Mouse (Mus musculus): Measurements from ENCODE around the gene Aff1.
A peak's percentile ranks its signal among the peaks of the same experiment; 100 is the strongest.

Gene Aff1

GRCm38 (mm10) chr5:103772252-103772651 is 80.1 kb downstream of the Aff1 start:
- DNase-seq (ENCODE audit: low spot score in 2 of 2), result no peak

- DNase-seq (ENCODE audit: low spot score in 2 of 2), result no peak
Observed at GRCm38 (mm10) chr5:103773100-103773552, 81.0 kb downstream of the Aff1 start.

GRCm38 (mm10) chr5:103774703-103775333 is 82.6 kb downstream of the Aff1 start:
- no peak for DNase-seq (ENCODE audit: low spot score in 2 of 2)

- DNase-seq (ENCODE audit: low spot score in 2 of 2), result no peak
Observed at GRCm38 (mm10) chr5:103775429-103775828, 83.3 kb downstream of the Aff1 start.

GRCm38 (mm10) chr5:103776842-103777241 is 84.7 kb downstream of the Aff1 start:
- no peak for DNase-seq (ENCODE audit: low spot score in 2 of 2)

DNA sequence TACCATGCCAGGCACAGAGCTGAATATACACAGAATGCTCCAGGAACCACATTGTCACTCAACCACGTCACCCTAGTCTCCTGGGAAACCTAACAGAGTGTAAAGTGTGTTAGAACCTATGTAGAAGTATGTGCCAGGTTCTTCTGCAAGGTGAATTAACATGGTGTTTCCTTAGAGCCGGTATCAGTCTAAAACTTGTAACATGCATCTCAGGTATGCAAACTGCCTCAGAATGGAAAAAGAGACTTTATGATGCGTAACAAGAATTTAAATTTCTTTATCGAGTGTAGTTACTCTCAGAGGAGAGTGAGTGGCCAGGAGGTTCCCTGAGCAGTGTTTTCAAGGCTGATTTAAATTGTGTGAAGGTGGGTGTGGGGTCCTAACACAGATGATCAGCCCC is 85.3 kb downstream of the Aff1 start:
- DNase-seq (ENCODE audit: low spot score in 2 of 2), result no peak

GRCm38 (mm10) chr5:103778314-103779117 is 86.3 kb downstream of the Aff1 start:
- peak in 1 of 2 experiments; percentile 56 for DNase-seq (ENCODE audit: low spot score in 2 of 2)

GRCm38 (mm10) chr5:103779836-103780235 is 87.7 kb downstream of the Aff1 start:
- DNase-seq (ENCODE audit: low spot score in 2 of 2), result no peak

DNA sequence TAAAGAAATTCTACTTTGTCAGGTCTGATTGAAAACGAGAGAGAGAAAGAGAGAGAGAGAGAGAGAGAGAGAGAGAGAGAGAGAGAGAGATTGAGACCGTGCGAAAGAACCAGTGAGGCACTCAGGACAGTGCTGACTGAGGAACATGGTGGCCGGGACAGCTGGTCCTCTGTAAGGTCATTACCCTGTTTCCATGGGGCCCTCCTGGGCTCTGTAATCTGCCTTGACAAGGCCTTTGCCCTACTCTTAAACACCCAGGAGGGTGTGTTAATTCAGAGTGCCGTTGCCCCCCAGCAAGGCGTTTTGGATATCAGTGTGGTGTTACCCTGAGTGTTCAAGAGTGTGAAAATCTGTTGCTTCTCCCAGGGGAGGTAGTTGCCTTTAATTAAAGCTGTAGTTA is 88.1 kb downstream of the Aff1 start:
- DNase-seq (ENCODE audit: low spot score in 2 of 2), result no peak

- peak in 1 of 2 experiments; percentile 47 for DNase-seq (ENCODE audit: low spot score in 2 of 2)
Observed at GRCm38 (mm10) chr5:103780836-103781235, 88.7 kb downstream of the Aff1 start.

GRCm38 (mm10) chr5:103783086-103783668 is 91.0 kb downstream of the Aff1 start:
- DNase-seq (ENCODE audit: low spot score in 2 of 2), result no peak

DNA sequence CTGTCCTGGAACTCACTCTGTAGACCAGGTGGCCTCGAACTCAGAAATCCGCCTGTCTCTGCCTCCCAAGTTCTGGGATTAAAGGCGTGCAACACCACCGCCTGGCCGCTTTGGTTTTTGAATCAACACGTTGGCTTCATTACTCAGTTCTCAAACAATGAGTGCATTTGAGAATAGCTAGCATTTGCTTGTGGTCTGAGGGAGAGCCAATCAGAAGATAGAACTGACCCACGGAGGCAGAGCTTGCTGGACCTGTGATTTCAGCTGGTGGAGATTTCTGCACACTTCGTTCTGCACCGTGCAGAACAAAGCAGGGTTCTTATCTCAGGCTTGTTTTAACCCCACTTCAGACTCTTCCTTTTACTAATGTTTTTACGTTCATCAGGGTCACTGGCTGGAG is 93.9 kb downstream of the Aff1 start:
- DNase-seq (ENCODE audit: low spot score in 2 of 2), result no peak

DNA sequence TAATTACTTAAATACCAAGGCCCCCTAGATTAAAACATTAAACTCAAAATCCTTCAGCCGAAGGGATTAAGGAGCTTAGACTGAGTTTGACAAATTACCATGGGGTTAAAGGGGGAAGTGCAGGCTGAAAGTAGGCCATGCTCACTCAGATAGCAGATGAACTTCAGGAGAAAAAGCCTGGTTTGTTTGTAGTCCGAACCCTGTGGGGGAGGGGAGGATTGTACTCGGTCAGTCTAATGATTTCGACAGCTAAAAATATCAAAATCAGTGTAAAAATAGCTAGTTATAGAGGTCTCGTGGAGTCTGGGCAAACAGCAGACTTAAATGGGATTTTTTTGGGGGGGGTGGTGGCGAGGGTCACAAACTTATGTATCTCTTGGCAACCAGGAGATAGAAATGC is 96.3 kb downstream of the Aff1 start:
- DNase-seq (ENCODE audit: low spot score in 2 of 2), result no peak

GRCm38 (mm10) chr5:103788976-103789375 is 96.8 kb downstream of the Aff1 start:
- DNase-seq (ENCODE audit: low spot score in 2 of 2), result peak in 1 of 2 experiments; percentile 42

DNA sequence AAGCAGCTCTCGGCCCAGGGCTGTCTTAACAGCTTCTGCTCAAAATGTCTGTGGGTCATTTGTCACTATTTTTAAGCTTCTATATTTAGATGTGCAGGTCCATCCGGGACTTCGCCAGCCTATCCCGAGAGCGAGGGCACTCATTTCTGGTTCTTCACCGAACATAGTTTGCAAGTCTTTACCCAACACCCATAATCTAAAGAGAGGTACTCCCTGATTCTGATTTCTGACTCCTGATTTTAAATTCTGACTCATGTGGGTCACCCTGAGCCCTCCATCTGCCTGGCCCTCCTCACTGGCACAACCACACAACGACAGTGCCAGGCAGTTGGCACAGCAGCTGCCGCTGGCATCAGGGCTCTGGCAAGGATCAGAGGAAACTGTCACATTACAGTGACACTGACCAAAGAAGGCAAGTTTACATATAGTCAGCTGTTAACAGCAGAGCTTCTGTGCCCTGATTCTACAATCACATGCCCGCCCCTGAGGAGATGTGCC is 97.5 kb downstream of the Aff1 start:
- peak; percentile 26 to 84 for DNase-seq (ENCODE audit: low spot score in 2 of 2)

DNA sequence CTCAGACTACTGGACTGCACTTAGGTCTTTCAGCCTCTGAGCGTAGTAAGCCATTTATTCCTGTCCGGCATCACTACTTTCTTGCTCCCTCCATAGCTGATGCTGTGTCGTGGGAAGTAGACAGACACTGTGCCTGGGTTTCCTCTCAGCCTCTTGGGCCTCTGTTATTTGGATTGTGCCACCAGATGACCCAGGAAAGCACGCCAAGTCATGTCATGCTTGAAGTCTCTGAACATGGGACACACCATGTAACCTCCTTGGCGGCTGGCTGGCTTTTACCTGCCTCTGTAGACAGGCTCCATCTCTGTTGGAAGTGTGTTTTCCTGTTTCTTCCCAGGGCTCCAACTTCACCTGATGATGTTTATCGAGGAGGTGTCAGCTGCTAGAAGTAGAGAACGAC is 99.6 kb downstream of the Aff1 start:
- peak in 1 of 2 experiments; percentile 29 for DNase-seq (ENCODE audit: low spot score in 2 of 2)

DNA sequence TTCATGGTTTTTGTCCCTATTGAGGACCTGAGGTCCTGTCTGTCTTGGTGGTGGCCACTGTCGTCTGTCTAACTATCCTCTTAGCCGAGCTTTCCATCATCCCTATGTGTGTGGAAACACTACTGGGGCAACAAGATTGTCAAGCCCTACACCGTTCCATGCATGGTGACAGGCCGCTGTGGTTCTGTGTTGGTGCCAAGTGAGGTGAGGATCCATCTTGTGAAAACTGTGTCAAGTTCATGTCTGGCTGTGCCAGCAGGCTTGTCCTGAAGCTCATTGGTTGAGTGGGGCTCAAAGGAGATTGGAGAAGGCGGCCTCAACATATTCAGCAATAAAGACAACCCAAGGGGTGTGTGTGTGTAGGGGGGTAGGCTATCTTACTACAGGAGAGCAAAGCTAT is 102.9 kb downstream of the Aff1 start:
- DNase-seq (ENCODE audit: low spot score in 2 of 2), result no peak

GRCm38 (mm10) chr5:103796035-103796434 is 103.9 kb downstream of the Aff1 start:
- no peak for DNase-seq (ENCODE audit: low spot score in 2 of 2)

DNA sequence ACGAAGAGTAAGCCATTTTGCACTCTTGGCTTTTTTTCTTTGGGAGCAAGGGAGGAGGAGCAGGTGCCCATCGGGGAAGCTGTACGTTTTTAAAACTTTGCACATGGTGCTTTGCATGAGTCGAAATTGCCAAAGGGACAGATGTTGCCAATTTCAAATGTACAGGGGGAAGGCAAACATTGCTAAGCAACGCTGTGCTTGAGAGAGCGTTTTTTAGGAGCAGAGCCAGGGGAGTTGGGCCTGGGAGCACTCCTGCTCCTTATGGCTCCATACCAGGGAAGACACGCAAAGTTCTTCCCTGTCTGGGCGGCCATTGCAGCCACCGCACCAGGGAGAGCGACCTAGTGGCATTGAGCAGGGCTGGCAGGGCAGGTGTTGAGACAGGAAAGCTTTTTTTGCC is 105.6 kb downstream of the Aff1 start:
- no peak for DNase-seq (ENCODE audit: low spot score in 2 of 2)

- no peak for DNase-seq (ENCODE audit: low spot score in 2 of 2)
Observed at GRCm38 (mm10) chr5:103799438-103799837, 107.3 kb downstream of the Aff1 start.

DNA sequence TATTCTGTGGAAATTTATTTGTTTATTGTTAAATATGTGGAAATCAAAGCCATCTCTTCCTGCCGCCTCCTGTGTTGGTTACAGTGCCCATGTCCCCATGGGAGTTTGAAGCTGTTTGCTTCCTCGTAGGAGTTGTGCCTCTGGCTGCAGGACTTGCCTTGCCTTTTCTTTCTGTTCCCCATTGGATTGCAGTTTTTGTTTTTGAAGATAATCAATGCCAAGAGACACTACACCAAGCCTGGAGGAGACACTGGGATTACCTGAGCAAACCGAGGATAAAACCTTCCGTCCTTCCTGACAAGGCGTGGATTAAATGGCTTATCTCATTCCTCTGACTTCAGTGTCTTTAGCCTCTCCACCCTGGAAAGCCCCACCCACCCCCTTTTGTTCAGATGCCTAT is 107.8 kb downstream of the Aff1 start:
- no peak for DNase-seq (ENCODE audit: low spot score in 2 of 2)

GRCm38 (mm10) chr5:103803386-103803785 is 111.2 kb downstream of the Aff1 start:
- DNase-seq (ENCODE audit: low spot score in 2 of 2), result no peak
